Mouse (Mus musculus): ENCODE measurements around the gene Tbc1d1.
A peak's percentile ranks its signal among the peaks of the same experiment; 100 is the strongest.

The Tbc1d1 gene

GRCm38 (mm10) chr5:64298331-64299036 is 142.4 kb downstream of the Tbc1d1 start:
- Histone ChIP-seq H3K36me3 (ENCODE audit: control insufficient read depth, insufficient read depth, low read length, poor library complexity, severe bottlenecking) (peaks cover 7% of the 10 kb centered on the region), H3K27me3 (ENCODE audit: control insufficient read depth, insufficient read depth, low read length, poor library complexity, severe bottlenecking) (no peaks in the 10 kb centered on the region)
- DNase-seq (ENCODE audit: low read depth, low spot score) = no peak

- no peaks in the 10 kb centered on the region for H3K27me3 ChIP-seq (ENCODE audit: control insufficient read depth, insufficient read depth, low read length, poor library complexity, severe bottlenecking)
- H3K36me3 ChIP-seq (ENCODE audit: control insufficient read depth, insufficient read depth, low read length, poor library complexity, severe bottlenecking) = peaks cover 6% of the 10 kb centered on the region; the same call in 1 of the 2 replicates
- peak; percentile 34 for DNase-seq (ENCODE audit: low read depth, low spot score)
These were observed 143.6 kb downstream of the Tbc1d1 start for GRCm38 (mm10) chr5:64299508-64300324.

- H3K27me3 ChIP-seq (ENCODE audit: control insufficient read depth, insufficient read depth, low read length, poor library complexity, severe bottlenecking) = no peaks in the 10 kb centered on the region
- DNase-seq (ENCODE audit: low read depth, low spot score) = no peak
- H3K36me3 ChIP-seq (ENCODE audit: control insufficient read depth, insufficient read depth, low read length, poor library complexity, severe bottlenecking) = peaks cover 9% of the 10 kb centered on the region; the same call in 1 of the 2 replicates
These were observed 145.1 kb downstream of the Tbc1d1 start for GRCm38 (mm10) chr5:64301246-64301645.

GRCm38 (mm10) chr5:64307289-64307688 is 151.2 kb downstream of the Tbc1d1 start:
- peaks cover 7% of the 10 kb centered on the region for H3K36me3 ChIP-seq (ENCODE audit: control insufficient read depth, insufficient read depth, low read length, poor library complexity, severe bottlenecking)
- H3K27me3 ChIP-seq (ENCODE audit: control insufficient read depth, insufficient read depth, low read length, poor library complexity, severe bottlenecking) = no peaks in the 10 kb centered on the region
- DNase-seq (ENCODE audit: low read depth, low spot score) = no peak

GRCm38 (mm10) chr5:64312295-64312694 is 156.2 kb downstream of the Tbc1d1 start:
- Histone ChIP-seq H3K36me3 (ENCODE audit: control insufficient read depth, insufficient read depth, low read length, poor library complexity, severe bottlenecking) (peaks cover 4% of the 10 kb centered on the region), H3K27me3 (ENCODE audit: control insufficient read depth, insufficient read depth, low read length, poor library complexity, severe bottlenecking) (no peaks in the 10 kb centered on the region)
- no peak for DNase-seq (ENCODE audit: low read depth, low spot score)

GRCm38 (mm10) chr5:64313481-64313880 is 157.4 kb downstream of the Tbc1d1 start:
- peak; percentile 24 for DNase-seq (ENCODE audit: low read depth, low spot score)
- H3K27me3 ChIP-seq (ENCODE audit: control insufficient read depth, insufficient read depth, low read length, poor library complexity, severe bottlenecking) = no peaks in the 10 kb centered on the region
- H3K36me3 ChIP-seq (ENCODE audit: control insufficient read depth, insufficient read depth, low read length, poor library complexity, severe bottlenecking) = peaks cover 4% of the 10 kb centered on the region

GRCm38 (mm10) chr5:64314288-64315052 is 158.4 kb downstream of the Tbc1d1 start:
- no peaks in the 10 kb centered on the region for H3K27me3 ChIP-seq (ENCODE audit: control insufficient read depth, insufficient read depth, low read length, poor library complexity, severe bottlenecking)
- no peak for DNase-seq (ENCODE audit: low read depth, low spot score)
- H3K36me3 ChIP-seq (ENCODE audit: control insufficient read depth, insufficient read depth, low read length, poor library complexity, severe bottlenecking) = peaks cover 4% of the 10 kb centered on the region

GRCm38 (mm10) chr5:64315088-64315487 is 159.0 kb downstream of the Tbc1d1 start:
- no peak for DNase-seq (ENCODE audit: low read depth, low spot score)
- no peaks in the 10 kb centered on the region for H3K27me3 ChIP-seq (ENCODE audit: control insufficient read depth, insufficient read depth, low read length, poor library complexity, severe bottlenecking)
- H3K36me3 ChIP-seq (ENCODE audit: control insufficient read depth, insufficient read depth, low read length, poor library complexity, severe bottlenecking) = peaks cover 4% of the 10 kb centered on the region

GRCm38 (mm10) chr5:64323286-64323685 is 167.2 kb downstream of the Tbc1d1 start:
- H3K36me3 ChIP-seq (ENCODE audit: control insufficient read depth, insufficient read depth, low read length, poor library complexity, severe bottlenecking) = peaks cover 17% of the 10 kb centered on the region
- H3K27me3 ChIP-seq (ENCODE audit: control insufficient read depth, insufficient read depth, low read length, poor library complexity, severe bottlenecking) = no peaks in the 10 kb centered on the region; the same call in 1 of the 2 replicates
- no peak for DNase-seq (ENCODE audit: low read depth, low spot score)

- H3K27me3 ChIP-seq (ENCODE audit: control insufficient read depth, insufficient read depth, low read length, poor library complexity, severe bottlenecking) = no peaks in the 10 kb centered on the region; the same call in 1 of the 2 replicates
- DNase-seq (ENCODE audit: low read depth, low spot score) = no peak
- H3K36me3 ChIP-seq (ENCODE audit: control insufficient read depth, insufficient read depth, low read length, poor library complexity, severe bottlenecking) = peaks cover 18% of the 10 kb centered on the region
These were observed 168.2 kb downstream of the Tbc1d1 start for GRCm38 (mm10) chr5:64324353-64324752.

GRCm38 (mm10) chr5:64324920-64325319 is 168.8 kb downstream of the Tbc1d1 start:
- no peak for DNase-seq (ENCODE audit: low read depth, low spot score)
- H3K27me3 ChIP-seq (ENCODE audit: control insufficient read depth, insufficient read depth, low read length, poor library complexity, severe bottlenecking) = no peaks in the 10 kb centered on the region; the same call in 1 of the 2 replicates
- H3K36me3 ChIP-seq (ENCODE audit: control insufficient read depth, insufficient read depth, low read length, poor library complexity, severe bottlenecking) = peaks cover 18% of the 10 kb centered on the region

GRCm38 (mm10) chr5:64325741-64326355 is 169.7 kb downstream of the Tbc1d1 start:
- peaks cover 15% of the 10 kb centered on the region for H3K36me3 ChIP-seq (ENCODE audit: control insufficient read depth, insufficient read depth, low read length, poor library complexity, severe bottlenecking)
- DNase-seq (ENCODE audit: low read depth, low spot score) = no peak
- no peaks in the 10 kb centered on the region; the same call in 1 of the 2 replicates for H3K27me3 ChIP-seq (ENCODE audit: control insufficient read depth, insufficient read depth, low read length, poor library complexity, severe bottlenecking)

- no peaks in the 10 kb centered on the region; the same call in 1 of the 2 replicates for H3K27me3 ChIP-seq (ENCODE audit: control insufficient read depth, insufficient read depth, low read length, poor library complexity, severe bottlenecking)
- H3K36me3 ChIP-seq (ENCODE audit: control insufficient read depth, insufficient read depth, low read length, poor library complexity, severe bottlenecking) = peaks cover 15% of the 10 kb centered on the region
- DNase-seq (ENCODE audit: low read depth, low spot score) = no peak
These were observed 170.5 kb downstream of the Tbc1d1 start for GRCm38 (mm10) chr5:64326427-64327181.
